ENCODE assay signal across 11 mouse cellular contexts in genomic region chr4:76447396-76447795, GRCm38 (mm10).
DNase-seq lines count a peak whose midpoint lies in the region; ATAC-seq and TF ChIP-seq lines count a peak whose summit lies in the region.
"Had no signal": no experiment of that assay in that cellular context is flagged by ENCODE, and none has a peak within 500 bp of the region (broad histone marks: within the 10 kb centered on the region; RNA-seq: fewer than 3 reads in every experiment).

No protein-coding gene starts in this region.

- ATAC-seq in forebrain, embryonic 13.5 days: no peak
- ATAC-seq in forebrain, embryonic 12.5 days (ENCODE audit: low FRiP score): no peak
- ATAC-seq in liver, postnatal 0 days: no peak
- ATAC-seq in liver, embryonic 12.5 days: no peak
- ATAC-seq in hindbrain, embryonic 11.5 days (ENCODE audit: low FRiP score): no peak
- no peak for ATAC-seq in neural tube, embryonic 14.5 days (ENCODE audit: low read depth)
- no peak for ATAC-seq in activated CD4-positive, CD25-positive, alpha-beta regulatory T cell, adult 4 months

- TF ChIP-seq CTCF in liver, postnatal 0 days (IDR thresholded peaks at IDR 0.05; ENCODE audit: low read depth): peak; percentile 46

- H3K4me3 ChIP-seq in forebrain, embryonic 13.5 days: peak overlapping the region; percentile 65; the same call in 1 of the 2 replicates
- H3K4me3 ChIP-seq in forebrain, embryonic 12.5 days (replicated peaks): no peak overlapping the region
- H3K4me3 ChIP-seq in liver, postnatal 0 days (ENCODE audit: low read depth, low read length): no peak overlapping the region
- no peak overlapping the region for H3K4me3 ChIP-seq in liver, embryonic 12.5 days
- no peak overlapping the region for H3K4me3 ChIP-seq in hindbrain, embryonic 11.5 days (ENCODE audit: low read depth, low read length)
- peak overlapping the region; percentile 93 for H3K4me3 ChIP-seq in neural tube, embryonic 14.5 days (ENCODE audit: low read depth, low read length)

- H3K9me3 ChIP-seq in forebrain, embryonic 13.5 days (replicated peaks): no peaks in the 10 kb centered on the region
- no peaks in the 10 kb centered on the region for H3K9me3 ChIP-seq in forebrain, embryonic 12.5 days
- no peaks in the 10 kb centered on the region for H3K9me3 ChIP-seq in liver, postnatal 0 days (ENCODE audit: low read length)
- no peaks in the 10 kb centered on the region for H3K9me3 ChIP-seq in liver, embryonic 12.5 days (replicated peaks)
- H3K9me3 ChIP-seq in hindbrain, embryonic 11.5 days (ENCODE audit: control insufficient read depth, low read length): no peaks in the 10 kb centered on the region
- H3K9me3 ChIP-seq in neural tube, embryonic 14.5 days (ENCODE audit: control insufficient read depth, low read length): no peaks in the 10 kb centered on the region

- no peaks in the 10 kb centered on the region for H3K36me3 ChIP-seq in forebrain, embryonic 13.5 days (ENCODE audit: poor library complexity, severe bottlenecking)
- no peaks in the 10 kb centered on the region for H3K36me3 ChIP-seq in forebrain, embryonic 12.5 days (replicated peaks)
- H3K36me3 ChIP-seq in liver, postnatal 0 days (replicated peaks; ENCODE audit: insufficient read depth, low read length): no peaks in the 10 kb centered on the region
- H3K36me3 ChIP-seq in liver, embryonic 12.5 days: no peaks in the 10 kb centered on the region
- no peaks in the 10 kb centered on the region for H3K36me3 ChIP-seq in hindbrain, embryonic 11.5 days (ENCODE audit: control insufficient read depth, insufficient read depth, low read length)
- H3K36me3 ChIP-seq in neural tube, embryonic 14.5 days (ENCODE audit: control insufficient read depth, insufficient read depth, low read length): no peaks in the 10 kb centered on the region

- DNase-seq in liver, postnatal 0 days: no peak
- peak; percentile 21 for DNase-seq in hindbrain, embryonic 11.5 days (ENCODE audit: low spot score)
- no peak for DNase-seq in adrenal gland, postnatal 4 days (ENCODE audit: low spot score in 2 of 2)
- DNase-seq: kidney, postnatal 25 days; right cerebral cortex, postnatal 25 days had no signal

- no peak overlapping the region for H3K9ac ChIP-seq in forebrain, embryonic 13.5 days
- no peak overlapping the region for H3K9ac ChIP-seq in forebrain, embryonic 12.5 days
- H3K9ac ChIP-seq in liver, postnatal 0 days (replicated peaks): no peak overlapping the region
- no peak overlapping the region for H3K9ac ChIP-seq in liver, embryonic 12.5 days
- no peak overlapping the region for H3K9ac ChIP-seq in hindbrain, embryonic 11.5 days (ENCODE audit: low read depth, low read length)
- H3K9ac ChIP-seq in neural tube, embryonic 14.5 days (replicated peaks; ENCODE audit: low read depth, low read length): no peak overlapping the region

- peaks cover 17% of the 10 kb centered on the region for H3K4me1 ChIP-seq in forebrain, embryonic 13.5 days
- peaks cover 8% of the 10 kb centered on the region; the same call in 1 of the 2 replicates for H3K4me1 ChIP-seq in forebrain, embryonic 12.5 days
- H3K4me1 ChIP-seq in liver, postnatal 0 days (ENCODE audit: insufficient read depth): no peaks in the 10 kb centered on the region
- no peaks in the 10 kb centered on the region for H3K4me1 ChIP-seq in liver, embryonic 12.5 days
- no peaks in the 10 kb centered on the region for H3K4me1 ChIP-seq in hindbrain, embryonic 11.5 days (replicated peaks; ENCODE audit: control insufficient read depth, insufficient read depth, low read length)
- peaks cover 7% of the 10 kb centered on the region; the same call in 1 of the 2 replicates for H3K4me1 ChIP-seq in neural tube, embryonic 14.5 days (ENCODE audit: control insufficient read depth, insufficient read depth, low read length)

- no peak overlapping the region for H3K27ac ChIP-seq in forebrain, embryonic 13.5 days
- no peak overlapping the region for H3K27ac ChIP-seq in forebrain, embryonic 12.5 days
- no peak overlapping the region for H3K27ac ChIP-seq in liver, postnatal 0 days (ENCODE audit: low read depth)
- H3K27ac ChIP-seq in liver, embryonic 12.5 days: no peak overlapping the region
- no peak overlapping the region for H3K27ac ChIP-seq in hindbrain, embryonic 11.5 days (ENCODE audit: low read depth, low read length)
- no peak overlapping the region for H3K27ac ChIP-seq in neural tube, embryonic 14.5 days (ENCODE audit: low read depth, low read length)
- H3K27ac ChIP-seq: macrophage had no signal

- H3K4me2 ChIP-seq in forebrain, embryonic 13.5 days: peak overlapping the region; percentile 78
- H3K4me2 ChIP-seq in forebrain, embryonic 12.5 days: no peak overlapping the region
- no peak overlapping the region for H3K4me2 ChIP-seq in liver, postnatal 0 days (ENCODE audit: low read depth, low read length)
- no peak overlapping the region for H3K4me2 ChIP-seq in liver, embryonic 12.5 days
- no peak overlapping the region for H3K4me2 ChIP-seq in hindbrain, embryonic 11.5 days (replicated peaks; ENCODE audit: low read depth, low read length)
- peak overlapping the region; percentile 63 for H3K4me2 ChIP-seq in neural tube, embryonic 14.5 days (ENCODE audit: low read depth, low read length)

- no peak for TF ChIP-seq EP300 in liver, postnatal 0 days (IDR thresholded peaks at IDR 0.05; ENCODE audit: low read depth)

- no peaks in the 10 kb centered on the region for H3K27me3 ChIP-seq in forebrain, embryonic 13.5 days
- peaks cover 2% of the 10 kb centered on the region; the same call in 1 of the 2 replicates for H3K27me3 ChIP-seq in forebrain, embryonic 12.5 days
- peaks cover 14% of the 10 kb centered on the region for H3K27me3 ChIP-seq in liver, postnatal 0 days (ENCODE audit: insufficient read depth, low read length)
- peaks cover 44% of the 10 kb centered on the region for H3K27me3 ChIP-seq in liver, embryonic 12.5 days (replicated peaks)
- no peaks in the 10 kb centered on the region for H3K27me3 ChIP-seq in hindbrain, embryonic 11.5 days (ENCODE audit: control insufficient read depth, insufficient read depth, low read length)
- no peaks in the 10 kb centered on the region for H3K27me3 ChIP-seq in neural tube, embryonic 14.5 days (ENCODE audit: control insufficient read depth, insufficient read depth, low read length)

Comparison
In these comparisons a context has a peak if more than half of its experiments do, and no peak if none do; other contexts are left out.
1. H3K4me2 ChIP-seq: peak in forebrain, embryonic 13.5 days (single experiment) and neural tube, embryonic 14.5 days (single experiment); none in forebrain, embryonic 12.5 days (single experiment), liver, postnatal 0 days (single experiment), liver, embryonic 12.5 days (single experiment) and hindbrain, embryonic 11.5 days (single experiment).
2. H3K4me3 ChIP-seq: peak in forebrain, embryonic 13.5 days (single experiment) and neural tube, embryonic 14.5 days (single experiment); none in forebrain, embryonic 12.5 days (single experiment), liver, postnatal 0 days (single experiment), liver, embryonic 12.5 days (single experiment) and hindbrain, embryonic 11.5 days (single experiment).